Mouse (Mus musculus): Measurements from ENCODE around the gene Dennd1b.

DNA sequence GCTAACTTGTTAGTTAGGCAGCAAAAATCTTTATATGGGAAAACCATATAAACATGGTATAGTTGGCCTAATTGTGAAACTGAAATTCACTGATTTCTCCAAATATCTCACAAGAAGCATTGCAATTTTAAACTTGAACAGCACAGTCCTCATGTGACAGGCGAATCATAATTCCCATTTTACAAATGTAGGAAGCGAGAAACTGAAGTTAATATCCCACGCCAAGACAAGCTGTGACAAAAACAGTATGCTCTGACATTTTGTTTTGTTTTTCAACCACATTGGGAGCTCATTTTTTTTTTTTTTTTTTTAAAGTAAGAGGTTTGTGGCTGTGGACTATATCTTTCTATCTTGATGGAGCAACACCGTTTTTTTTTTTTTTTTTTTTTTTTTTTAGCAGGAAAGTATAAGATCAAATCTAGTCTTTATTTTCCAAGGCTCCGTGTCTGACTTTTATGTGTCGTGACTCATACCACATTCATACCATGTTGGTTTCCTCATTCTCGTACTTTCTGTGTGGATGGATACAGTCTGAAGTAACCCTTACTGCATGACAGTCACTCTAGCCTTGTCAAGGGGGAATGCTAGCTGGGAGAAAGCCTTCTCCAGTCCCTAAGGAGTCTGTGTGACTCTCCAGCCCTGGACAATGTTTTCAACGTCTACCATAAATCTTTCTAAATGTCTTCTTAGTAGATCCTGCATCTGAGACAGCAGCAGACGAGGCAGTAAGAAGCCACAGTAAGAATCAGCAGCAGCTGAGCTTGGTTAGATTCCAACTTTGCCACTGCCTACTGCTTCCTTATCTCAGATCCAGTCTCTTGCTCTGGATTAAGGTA is 751 bp upstream of the Dennd1b start:
- TF ChIP-seq POLR2A (IDR thresholded peaks at IDR 0.05; ENCODE audit: extremely low read depth, insufficient read depth, low read length) (no peak), CTCF (IDR thresholded peaks at IDR 0.05; ENCODE audit: low read depth, low read length) (no peak)
